ENCODE assay signal across 8 mouse cellular contexts in genomic region chr9:77802461-77802860, GRCm38 (mm10). TPM values are rescaled to one million over a fixed set of nuclear protein-coding genes. Genes with fewer than 3 reads are reported as not detected.
DNase-seq lines count a peak whose midpoint lies in the region; ATAC-seq lines count a peak whose summit lies in the region.

No protein-coding gene starts in this region.

- peak; percentile 26 to 53 for DNase-seq in cerebellum, postnatal 14 days
- no peak for DNase-seq in cerebellum, adult 11 months
- DNase-seq in layer of hippocampus, adult 9-11 months, result peak; percentile 11
- DNase-seq in layer of hippocampus, adult 8-10 months (ENCODE audit: low spot score in 2 of 2), result no peak
- peak; percentile 28 for DNase-seq in ES-CJ7 (ENCODE audit: low read depth, low spot score)
- peak; percentile 72 for DNase-seq in embryo, embryonic 11 days
- DNase-seq in lung, postnatal 25 days (ENCODE audit: low spot score), result peak; percentile 49

- no peak for ATAC-seq in erythroblast, adult 5-6 weeks (replicated peaks; ENCODE audit: low FRiP score, poor library complexity, severe bottlenecking)

RNA-seq across cellular contexts. Expression of gene Gclc, which starts 48.1 kb away (rescaled TPM):
- total RNA-seq in layer of hippocampus, adult 8-10 months (2022), result 10 to 100 TPM; 44.5 to 49.5 (median 47.1) TPM
- 86.1 and 90.7 TPM in 2 replicates for total RNA-seq in erythroblast, adult 5-6 weeks (2015; ENCODE audit: low replicate concordance)
- total RNA-seq in erythroblast, adult 5-6 weeks (2017; ENCODE audit: low replicate concordance), result 92.9 and 131 TPM in 2 replicates

Comparison
In these comparisons a context has a peak if more than half of its experiments do, and no peak if none do; other contexts are left out.
1. DNase-seq: peak in cerebellum, postnatal 14 days (2 of 2), layer of hippocampus, adult 9-11 months (single experiment), ES-CJ7 (single experiment), embryo, embryonic 11 days (single experiment) and lung, postnatal 25 days (single experiment); none in cerebellum, adult 11 months (single experiment) and layer of hippocampus, adult 8-10 months (0 of 2).